Mouse (Mus musculus) MEL-GATA-1-ER (cell line): ENCODE data around the gene Adgre4.
"Not testable (repeated sequence)": the region's sequence is repeated elsewhere in the genome, so short reads cannot be mapped to it uniquely, and the experiment has no call there.

ENCODE experiments used
- DNase-seq: peaks from one replicate; pipeline ENCODE4 v3.0.0-alpha.2; 2012; ENCODE audit warnings: low read depth; ENCODE audit errors: extremely low read depth

Gene Adgre4

GRCm38 (mm10) chr17:55749786-55750185 is at the start of gene Adgre4:
Gene Adgre4, plus strand, starts transcription at chr17:55749984.
- DNase-seq, result peak; percentile 84

DNA sequence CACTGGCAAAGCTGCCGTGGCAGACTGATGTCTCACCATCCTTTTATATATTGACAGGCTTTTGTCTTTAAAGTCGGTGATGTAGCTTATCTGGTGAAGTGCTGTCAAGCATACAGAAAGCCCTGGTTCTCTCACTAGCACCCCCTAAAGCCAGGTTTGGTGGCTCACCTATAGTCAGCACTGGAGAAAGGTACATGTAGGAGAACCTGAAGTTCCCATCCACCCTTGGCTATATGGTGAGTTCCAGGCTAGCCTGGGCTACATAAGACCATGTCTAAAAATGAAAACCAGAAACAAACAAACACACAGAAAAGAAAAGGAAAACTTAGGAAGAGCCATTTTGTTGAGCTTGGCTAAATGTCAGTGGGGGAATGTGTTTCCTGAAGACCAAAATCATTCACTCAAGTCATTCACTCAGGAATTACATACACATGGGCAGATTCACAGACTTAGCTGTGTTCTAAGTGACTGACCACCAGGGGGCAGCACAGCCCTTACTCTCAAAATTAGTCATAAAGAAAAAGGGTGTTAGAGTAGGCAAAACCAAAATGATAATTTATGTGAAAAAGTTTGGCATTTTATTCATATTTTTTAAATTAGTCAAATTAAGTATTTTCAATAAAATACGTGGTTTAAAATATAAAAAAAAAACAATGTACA is 47.5 kb upstream of the Adgre4 start:
- peak; percentile 70 for DNase-seq

DNA sequence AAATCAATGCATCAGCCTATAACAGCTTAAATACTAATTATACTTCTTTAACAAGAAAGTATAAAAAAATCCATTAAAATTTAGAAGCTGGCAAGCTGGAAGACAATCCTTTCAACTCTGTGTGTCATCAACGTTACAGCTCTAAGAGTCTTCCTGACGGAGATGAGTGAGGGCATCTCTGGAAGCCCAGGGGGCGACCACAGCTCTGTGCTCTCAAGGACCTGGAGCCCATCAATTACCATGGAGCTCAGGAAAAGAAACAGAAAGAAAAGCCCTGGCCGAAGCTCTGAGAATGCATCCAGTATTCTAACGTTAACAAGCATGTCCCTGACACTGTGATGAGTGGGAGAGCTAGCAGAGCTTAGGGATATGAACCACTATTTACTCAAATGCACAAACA is 46.9 kb upstream of the Adgre4 start:
- DNase-seq, result no peak

DNA sequence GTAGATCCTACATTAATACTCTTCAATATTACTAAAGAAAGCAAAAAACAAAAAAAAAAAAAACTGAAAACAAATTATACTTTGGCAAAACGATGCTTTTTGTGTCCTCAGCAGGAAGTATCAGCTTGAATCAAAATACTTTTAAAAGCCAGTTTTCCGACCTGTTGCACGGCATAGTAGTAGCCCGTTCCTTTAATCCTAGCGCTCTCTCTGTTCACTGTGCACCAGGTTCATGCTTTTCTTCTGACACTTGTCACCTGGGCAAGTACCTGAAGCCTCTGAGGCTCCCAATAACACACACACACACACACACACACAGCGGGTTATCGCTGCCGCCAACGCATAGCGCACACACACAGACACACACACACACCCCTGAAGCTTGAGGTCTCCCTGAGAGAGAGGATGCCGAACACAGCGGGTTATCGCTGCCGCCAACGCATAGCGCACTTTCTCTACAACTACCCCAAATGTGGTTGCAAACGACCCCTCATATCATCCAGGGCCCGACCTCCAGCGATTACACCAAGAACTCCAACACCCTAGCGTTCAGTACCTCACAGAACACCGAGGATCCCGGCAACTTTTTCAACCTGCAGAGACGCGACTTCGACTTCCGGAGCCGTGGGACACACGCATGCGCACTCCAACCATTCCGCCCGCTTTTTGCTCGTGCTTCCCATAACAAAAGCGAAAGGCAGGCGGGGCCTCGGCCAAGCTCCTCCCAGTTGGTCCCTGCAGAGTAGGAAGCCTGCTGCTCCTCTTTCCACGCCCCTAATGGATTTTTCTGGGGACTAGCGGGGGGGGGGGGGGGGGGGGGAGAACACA is 37.6 kb upstream of the Adgre4 start, which contains the start of gene Pot1b:
Gene Pot1b (minus strand): TSS at position 645 of the 828 bp plus-strand sequence.
- DNase-seq, result peak; percentile 93

DNA sequence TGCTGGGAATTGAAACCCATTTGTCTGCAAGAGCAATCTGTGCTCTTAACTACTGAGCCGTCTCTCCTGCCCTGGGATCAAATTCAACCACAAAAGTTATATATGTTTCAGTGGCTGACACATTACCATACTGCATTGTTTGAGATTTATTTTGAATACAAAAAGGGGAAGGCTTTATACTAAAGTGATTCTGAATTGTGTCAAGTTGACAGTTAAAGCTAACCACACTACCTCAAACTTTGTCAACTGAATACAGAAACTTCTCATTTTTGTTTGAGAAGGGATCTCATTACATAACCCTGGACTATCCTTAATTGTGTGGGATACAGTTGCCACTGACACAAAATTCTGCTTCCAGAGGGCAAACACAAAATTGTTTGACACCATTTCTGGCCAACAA is 28.5 kb upstream of the Adgre4 start:
- DNase-seq, result no peak

DNA sequence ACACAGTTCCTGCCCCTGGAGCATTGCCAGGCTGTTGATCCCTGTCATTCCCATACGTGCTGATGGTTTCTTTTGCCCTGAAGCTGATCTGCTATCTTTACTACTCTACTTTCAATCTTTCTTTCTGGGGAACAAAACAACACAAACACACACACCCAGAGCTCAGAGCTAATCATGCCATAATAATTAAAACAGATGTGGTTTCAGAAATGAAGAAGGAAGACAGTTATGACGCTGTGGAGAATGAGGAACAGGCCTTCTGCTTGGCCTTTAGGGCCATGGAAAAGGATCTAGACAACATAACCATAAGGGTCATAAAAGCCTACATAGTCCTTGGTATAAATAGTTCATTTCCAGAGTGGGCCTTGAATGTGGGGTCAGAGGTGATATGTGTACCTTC is 27.5 kb upstream of the Adgre4 start:
- no peak for DNase-seq

DNA sequence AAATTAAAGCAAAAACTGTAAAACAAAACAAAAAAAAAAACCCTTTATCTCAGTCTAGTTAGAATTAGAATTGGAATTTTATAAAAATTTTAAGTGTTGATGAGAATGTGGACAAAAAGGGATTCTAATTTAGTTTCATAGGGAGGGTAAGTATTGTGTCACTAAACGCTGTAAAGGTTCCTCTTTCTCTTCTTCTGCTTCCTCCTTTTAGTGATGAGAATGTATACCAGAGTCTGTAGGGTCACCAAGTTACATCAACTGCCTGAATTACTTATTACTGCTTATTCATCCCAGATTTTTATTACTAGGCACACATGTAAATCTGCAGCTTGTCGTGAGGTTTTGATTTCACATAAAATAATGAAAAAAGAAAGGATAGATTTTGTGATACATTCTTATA is 23.6 kb upstream of the Adgre4 start:
- no peak for DNase-seq

- DNase-seq, result peak; percentile 88
These were observed 13.1 kb upstream of the Adgre4 start for GRCm38 (mm10) chr17:55736675-55737074.

GRCm38 (mm10) chr17:55751170-55751569 is 1.4 kb downstream of the Adgre4 start:
- no peak for DNase-seq

DNA sequence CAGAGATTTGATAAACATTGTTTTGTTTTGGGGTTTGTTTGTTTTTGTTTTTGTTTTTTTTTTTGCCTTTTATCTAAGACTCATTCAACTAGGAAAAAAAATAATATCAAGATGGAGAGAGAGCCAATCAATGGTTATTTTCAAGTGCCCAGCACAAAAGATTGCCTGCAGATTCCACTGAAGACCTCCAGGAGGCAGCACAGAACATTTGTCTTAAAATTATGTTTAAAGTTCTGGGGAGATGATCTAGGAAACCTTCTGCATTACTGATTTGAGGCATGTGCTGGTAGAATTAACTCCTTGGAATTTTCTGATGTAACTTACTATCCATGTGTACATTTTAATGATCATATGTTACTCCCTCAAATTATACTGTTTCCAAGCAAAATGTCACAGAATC is 63.9 kb downstream of the Adgre4 start:
- DNase-seq, result peak; percentile 2

DNA sequence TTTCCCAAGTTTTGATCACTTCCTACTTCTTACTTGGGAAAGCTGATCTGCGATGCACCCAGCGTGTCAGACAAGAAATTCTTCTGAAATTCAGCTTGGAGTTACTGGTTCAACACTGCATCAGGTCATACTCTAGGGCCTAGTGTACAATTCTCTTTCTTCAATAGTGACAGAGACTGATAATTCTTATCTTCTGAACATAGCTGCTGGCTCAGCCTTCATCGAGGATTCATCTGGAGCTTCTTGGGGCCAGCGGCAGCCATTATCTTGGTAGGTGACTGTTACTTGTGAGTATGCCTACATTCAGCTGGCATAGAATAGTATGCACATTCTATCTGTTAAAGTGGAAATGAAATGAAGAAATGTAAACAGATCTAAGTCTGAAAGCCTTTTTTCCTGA is 67.1 kb downstream of the Adgre4 start:
- DNase-seq, result no peak

DNA sequence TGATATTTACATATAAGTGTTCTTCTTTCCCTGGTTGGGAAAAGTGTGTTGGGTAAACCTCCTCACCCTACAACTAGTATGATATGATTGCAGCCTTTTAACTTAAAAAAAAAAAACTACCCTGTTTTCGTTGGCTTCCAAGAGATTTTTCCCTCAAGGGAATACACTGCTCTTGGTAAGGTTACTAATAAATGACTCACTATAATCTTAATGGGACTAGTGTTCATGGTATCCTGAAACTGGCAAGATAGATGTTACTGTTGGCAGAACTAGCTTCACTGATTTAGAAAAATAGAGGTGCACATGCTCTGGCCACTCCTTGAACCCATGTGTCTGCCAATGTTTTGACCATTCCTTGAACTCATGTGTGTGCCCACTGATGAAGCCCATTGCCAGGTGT is 71.8 kb downstream of the Adgre4 start:
- no peak for DNase-seq

GRCm38 (mm10) chr17:55843067-55843466 is 93.3 kb downstream of the Adgre4 start:
- no peak for DNase-seq

- DNase-seq, result no peak
These were observed 127.4 kb downstream of the Adgre4 start for GRCm38 (mm10) chr17:55877184-55877583.

DNA sequence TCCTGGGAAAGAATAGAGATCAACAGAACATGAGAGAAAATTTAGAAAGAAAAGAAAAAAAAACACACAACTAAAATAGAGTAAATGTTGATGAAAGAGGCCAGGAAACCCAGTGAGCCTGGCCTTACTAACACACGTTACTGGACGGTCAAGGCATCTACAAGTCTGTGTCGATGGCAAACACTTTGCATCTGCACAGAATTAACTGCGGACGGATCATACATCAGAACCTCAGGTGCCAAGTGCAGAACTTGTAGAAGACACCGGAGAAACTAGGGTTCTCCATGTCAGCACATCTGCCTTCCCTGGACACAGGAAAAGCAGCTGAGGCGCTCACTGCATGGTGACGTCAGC is 128.5 kb downstream of the Adgre4 start:
- DNase-seq, result not testable (repeated sequence)

DNA sequence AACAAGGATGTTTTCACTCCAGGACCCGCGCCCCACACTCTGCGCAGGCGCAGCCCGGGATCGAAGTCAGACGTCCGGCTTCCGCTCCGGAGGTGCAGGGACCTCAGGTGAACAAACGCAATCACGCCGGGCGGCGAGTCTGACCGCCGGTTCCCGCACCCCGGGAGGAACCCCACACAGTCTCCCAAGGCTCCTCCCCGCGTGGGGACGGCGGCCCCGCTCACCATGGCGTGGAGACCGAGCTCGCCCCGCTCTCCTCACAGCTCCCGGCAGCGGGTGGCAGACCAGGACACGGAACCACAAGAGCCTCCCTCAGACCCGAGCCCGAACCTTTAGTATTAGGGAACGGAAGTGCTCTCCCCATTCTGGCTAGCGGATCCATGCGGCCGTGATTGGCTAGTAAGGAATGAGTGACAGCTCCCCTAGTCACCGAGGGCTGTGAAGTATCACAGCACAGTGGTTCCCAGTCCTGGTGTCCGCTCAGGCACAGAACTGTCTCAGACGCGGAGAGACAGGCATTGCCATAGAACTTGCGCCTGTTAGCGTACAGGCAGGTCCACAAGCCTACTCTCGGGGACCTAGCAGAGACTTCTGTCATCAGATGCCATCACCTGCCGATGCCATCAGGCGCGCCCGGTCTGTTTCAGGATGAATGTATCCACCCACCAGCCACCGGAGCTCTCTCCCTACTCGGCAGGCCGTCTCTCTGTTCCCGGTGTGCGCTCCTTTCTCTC is 129.0 kb downstream of the Adgre4 start, which contains the start of gene Zfp119a:
Gene Zfp119a (minus strand): TSS at position 295 of the 734 bp plus-strand sequence.
- peak; percentile 90 for DNase-seq

DNA sequence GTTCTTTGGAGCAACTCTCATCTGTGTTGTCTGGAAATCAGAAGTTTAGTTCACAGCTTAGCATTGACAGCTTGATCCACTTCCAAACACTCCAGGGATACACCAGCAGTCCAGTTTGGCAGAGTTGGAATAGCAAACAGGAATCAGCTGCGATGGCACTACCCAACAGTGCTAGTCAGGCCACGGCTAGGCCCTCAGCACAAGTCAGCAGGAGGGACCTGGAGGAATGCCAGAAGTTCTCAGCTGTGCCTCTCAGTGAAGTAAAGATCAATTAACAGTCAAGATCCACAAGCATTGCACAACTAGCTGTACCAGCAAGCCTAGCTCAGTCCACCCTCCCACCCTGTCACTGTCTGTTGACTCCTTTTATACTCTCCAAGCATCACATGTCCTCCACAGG is 133.8 kb downstream of the Adgre4 start:
- DNase-seq, result no peak

DNA sequence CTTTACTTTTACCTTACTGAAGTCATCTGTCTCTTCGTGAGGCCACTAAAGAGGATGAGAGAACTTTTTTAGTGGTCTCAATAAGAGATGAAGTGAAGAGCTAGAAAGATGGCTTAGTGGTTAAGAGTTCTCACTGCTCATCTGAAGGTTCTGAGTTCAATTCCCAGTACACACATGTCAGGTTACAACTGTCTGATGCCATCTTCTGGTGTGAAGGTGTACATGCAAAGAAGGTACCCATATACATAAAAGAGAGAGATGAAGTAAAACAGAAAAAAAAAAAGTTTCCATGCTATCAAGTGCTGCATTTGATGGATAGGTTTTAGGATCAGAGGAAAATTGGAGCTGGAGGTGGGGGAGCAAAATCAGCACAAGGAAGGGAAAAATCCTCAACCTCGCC is 135.1 kb downstream of the Adgre4 start:
- no peak for DNase-seq

DNA sequence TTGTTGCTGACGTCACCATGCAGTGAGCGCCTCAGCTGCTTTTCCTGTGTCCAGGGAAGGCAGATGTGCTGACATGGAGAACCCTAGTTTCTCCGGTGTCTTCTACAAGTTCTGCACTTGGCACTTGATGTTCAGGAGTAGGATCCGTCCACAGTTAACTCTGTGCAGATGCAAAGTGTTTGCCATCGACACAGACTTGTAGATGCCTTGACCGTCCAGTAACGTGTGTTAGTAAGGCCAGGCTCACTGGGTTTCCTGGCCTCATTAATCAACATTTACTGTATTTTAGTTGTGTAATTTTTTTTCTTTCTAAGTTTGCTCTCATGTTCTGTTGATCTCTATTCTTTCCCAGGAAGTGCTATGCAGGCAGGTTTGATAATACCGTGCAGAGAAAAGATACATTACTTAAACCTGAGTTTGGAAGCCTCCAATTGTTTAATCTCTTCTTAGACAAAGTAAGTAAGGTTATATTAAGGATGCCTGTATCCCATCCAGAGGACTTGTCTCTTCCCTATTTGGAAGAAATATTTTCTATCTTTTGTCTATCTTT is 142.7 kb downstream of the Adgre4 start:
- not testable (repeated sequence) for DNase-seq

DNA sequence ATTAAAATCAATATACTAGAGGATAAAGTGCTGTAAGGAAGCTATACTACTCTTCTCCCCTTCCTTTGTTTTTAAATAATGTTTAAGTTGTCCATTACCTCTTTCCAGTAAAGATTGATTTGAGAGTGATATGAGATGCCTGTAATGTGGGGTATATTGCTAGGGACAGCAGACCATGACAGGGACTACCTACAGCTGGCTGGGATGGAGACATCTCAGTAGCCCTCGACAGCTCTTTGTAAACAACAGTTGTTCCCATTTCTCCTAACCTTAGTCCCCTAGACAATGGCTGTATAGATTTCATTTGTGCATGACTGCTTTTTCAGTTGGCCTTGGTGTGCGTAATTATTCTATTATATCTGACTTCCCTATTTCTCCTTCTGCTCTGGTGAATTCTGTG is 153.3 kb downstream of the Adgre4 start:
- DNase-seq, result no peak
